In genomic region chr1:135724134-135724533, GRCm38 (mm10) we compare ENCODE assay signal across 27 mouse cellular contexts. TPM values are rescaled to one million over a fixed set of nuclear protein-coding genes. Genes with fewer than 3 reads are reported as not detected.
DNase-seq lines count a peak whose midpoint lies in the region; ATAC-seq and TF ChIP-seq lines count a peak whose summit lies in the region.
"Had no signal": no experiment of that assay in that cellular context is flagged by ENCODE, and none has a peak within 500 bp of the region (broad histone marks: within the 10 kb centered on the region; RNA-seq: fewer than 3 reads in every experiment).

No protein-coding gene starts in this region.

- no peak overlapping the region for H3K4me3 ChIP-seq in lung, postnatal 0 days (ENCODE audit: low read depth, low read length)
- no peak overlapping the region for H3K4me3 ChIP-seq in lung, adult 2 months (replicated peaks; ENCODE audit: extremely low read depth, low read depth, low read length)
- no peak overlapping the region for H3K4me3 ChIP-seq in layer of hippocampus, adult 2 months
- H3K4me3 ChIP-seq: embryonic facial prominence, embryonic 15.5 days; erythroblast, embryonic 14.5 days; forebrain, embryonic 10.5 days; gastrocnemius, adult 2 months; heart, embryonic 15.5 days; hindbrain, embryonic 13.5 days had no signal

- H3K4me1 ChIP-seq in lung, postnatal 0 days (ENCODE audit: insufficient read depth, low read depth, low read length): peaks cover 11% of the 10 kb centered on the region; the same call in 1 of the 2 replicates
- H3K4me1 ChIP-seq in lung, adult 2 months (ENCODE audit: control insufficient read depth, insufficient read depth, low read length): peaks cover 8% of the 10 kb centered on the region

- no peaks in the 10 kb centered on the region for H3K27me3 ChIP-seq in lung, postnatal 0 days (replicated peaks; ENCODE audit: insufficient read depth, low read length)
- H3K27me3 ChIP-seq: embryonic facial prominence, embryonic 15.5 days; heart, embryonic 15.5 days; hindbrain, embryonic 13.5 days; Patski had no signal

- no peak overlapping the region for H3K9ac ChIP-seq in lung, postnatal 0 days (replicated peaks; ENCODE audit: low read depth)
- H3K9ac ChIP-seq: embryonic facial prominence, embryonic 15.5 days; heart, embryonic 15.5 days; hindbrain, embryonic 13.5 days had no signal

- TF ChIP-seq CTCF in lung, postnatal 0 days (IDR thresholded peaks at IDR 0.05): no peak
- TF ChIP-seq CTCF in lung, adult 2 months (IDR thresholded peaks at IDR 0.05; ENCODE audit: insufficient read depth, low read length): no peak
- TF ChIP-seq CTCF in layer of hippocampus, adult 2 months (conservative IDR thresholded peaks at IDR 0.05): no peak

- 56% methylated on average over 4 of the region's 4 CpGs for WGBS in lung, postnatal 0 days
- 72% methylated on average over 4 of the region's 4 CpGs for WGBS in lung, adult 2 months

- peak; percentile 37 for DNase-seq in lung, postnatal 0 days (ENCODE audit: low spot score)
- no peak for DNase-seq in lung, adult 2 months
- DNase-seq in ES-CJ7 (ENCODE audit: low read depth, low spot score) (peak; percentile 93), R1 (ENCODE audit: low read depth, low spot score) (peak; percentile 84)
- DNase-seq in layer of hippocampus, adult 2 months (ENCODE audit: low spot score in 2 of 2): no peak
- no peak for DNase-seq in left cerebral cortex, postnatal 36 days (ENCODE audit: low spot score in 2 of 2)
- DNase-seq: adrenal gland, postnatal 10 days; cerebellum, adult 11 months; cerebellum, adult 8-10 months; cerebellum, postnatal 14 days; embryo, embryonic 11 days; gastrocnemius, adult 2 months; gastrocnemius, postnatal 25 days; heart, adult 11 months; heart, postnatal 14 days had no signal

- TF ChIP-seq POLR2A in lung, adult 2 months (IDR thresholded peaks at IDR 0.05; ENCODE audit: borderline replicate concordance, extremely low read depth, low read depth, low read length): no peak

- intact Hi-C loops in left cerebral cortex, postnatal 36 days (cut with DNase I): no loop called here

- no peak overlapping the region for H3K27ac ChIP-seq in lung, postnatal 0 days (ENCODE audit: low read length)
- H3K27ac ChIP-seq in layer of hippocampus, adult 2 months: no peak overlapping the region
- H3K27ac ChIP-seq: embryonic facial prominence, embryonic 15.5 days; forebrain, embryonic 10.5 days; gastrocnemius, adult 2 months; heart, embryonic 15.5 days; hindbrain, embryonic 13.5 days; hindbrain, postnatal 0 days had no signal

- no peaks in the 10 kb centered on the region for H3K36me3 ChIP-seq in lung, postnatal 0 days (ENCODE audit: insufficient read depth, low read length)
- H3K36me3 ChIP-seq: embryonic facial prominence, embryonic 15.5 days; forebrain, embryonic 10.5 days; G1E; heart, embryonic 15.5 days; hindbrain, embryonic 13.5 days had no signal

- H3K9me3 ChIP-seq in lung, postnatal 0 days (ENCODE audit: low read length): no peaks in the 10 kb centered on the region
- H3K9me3 ChIP-seq: embryonic facial prominence, embryonic 15.5 days; forebrain, embryonic 10.5 days; G1E; heart, embryonic 15.5 days; hindbrain, embryonic 13.5 days had no signal

- ATAC-seq in lung, postnatal 0 days: no peak
- ATAC-seq: forebrain, embryonic 14.5 days; hindbrain, postnatal 0 days; Patski had no signal

- no peak for TF ChIP-seq EP300 in lung, postnatal 0 days (IDR thresholded peaks at IDR 0.05)

- no peak overlapping the region for H3K4me2 ChIP-seq in lung, postnatal 0 days (replicated peaks; ENCODE audit: low read depth, low read length)
- H3K4me2 ChIP-seq: embryonic facial prominence, embryonic 15.5 days; heart, embryonic 11.5 days; heart, embryonic 15.5 days; hindbrain, embryonic 13.5 days had no signal

RNA-seq across cellular contexts. Expression of gene Csrp1, which starts 4.3 kb away (rescaled TPM):
- 449 and 545 TPM in 2 replicates for polyA plus RNA-seq in lung, postnatal 0 days (2015; fragmentation: Nextera tagmentation; extraction: Ambion mirVana)
- polyA plus RNA-seq in lung, adult 2 months (2012; rRNA removed): 556 and 717 TPM in 2 replicates
- total RNA-seq in layer of hippocampus, adult 2 months (2021): 100 to 1,000 TPM; 220 to 231 TPM
- 100 to 1,000 TPM; 195 to 250 TPM for total RNA-seq in left cerebral cortex, postnatal 36 days (2021)

RNA-seq across cellular contexts. Expression of gene Phlda3, which starts 41.8 kb away (rescaled TPM):
- 80.7 and 82.0 TPM in 2 replicates for polyA plus RNA-seq in lung, postnatal 0 days (2015; fragmentation: Nextera tagmentation; extraction: Ambion mirVana)
- polyA plus RNA-seq in lung, adult 2 months (2012; rRNA removed): 98.6 and 156 TPM in 2 replicates
- 10 to 100 TPM; 11.8 to 12.1 TPM for total RNA-seq in layer of hippocampus, adult 2 months (2021)
- total RNA-seq in left cerebral cortex, postnatal 36 days (2021): 10 to 100 TPM; 18.2 to 28.8 TPM
- total RNA-seq: hematopoietic stem cell, adult 5-6 weeks had no signal

RNA-seq across cellular contexts. Expression of gene Tnni1, which starts 55.1 kb away (rescaled TPM):
- polyA plus RNA-seq in lung, postnatal 0 days (2015; fragmentation: Nextera tagmentation; extraction: Ambion mirVana): 26.1 and 31.2 TPM in 2 replicates
- 0.26 and 1.5 TPM in 2 replicates for polyA plus RNA-seq in lung, adult 2 months (2012; rRNA removed)
- 1 to 10 TPM; 2.9 to 3.2 TPM for total RNA-seq in layer of hippocampus, adult 2 months (2021)
- total RNA-seq in left cerebral cortex, postnatal 36 days (2021): 1 to 10 TPM; 2.2 to 4.8 TPM
- total RNA-seq: common myeloid progenitor, adult 5-6 weeks; hematopoietic stem cell, adult 5-6 weeks had no signal
- polyA plus RNA-seq: erythroblast, embryonic 14.5 days had no signal

Comparison
In these comparisons a context has a peak if more than half of its experiments do, and no peak if none do; other contexts are left out.
1. DNase-seq: peak in lung, postnatal 0 days (single experiment), ES-CJ7 (single experiment) and R1 (single experiment); none in lung, adult 2 months (single experiment), layer of hippocampus, adult 2 months (0 of 2) and left cerebral cortex, postnatal 36 days (0 of 2).